Mouse (Mus musculus) limb, embryonic 15.5 days (tissue): Measurements from ENCODE around the gene Car10. TPM values are rescaled to one million over a fixed set of nuclear protein-coding genes. Genes with fewer than 3 reads are reported as not detected.

Source experiments
- ATAC-seq: fragments of 200-750 bp; cut with Nextera tagmentation; 2 replicates; pipeline ENCODE4 v1.8.0; 2017; ENCODE audit warnings: low read depth, moderate TSS enrichment; ENCODE audit not compliant: insufficient number of reproducible peaks, low FRiP score, low TSS enrichment
- H3K27ac ChIP-seq: fragments of 300-500 bp; sonication (generic); 2 replicates; pipeline ENCODE4 v1.5.1; 2015; ENCODE audit warnings: moderate library complexity, mild to moderate bottlenecking, inconsistent platforms
- H3K27me3 ChIP-seq: fragments of 300-500 bp; sonication (generic); 2 replicates; pipeline ENCODE4 v1.6.1; 2015; ENCODE audit warnings: inconsistent platforms
- H3K36me3 ChIP-seq: fragments of 300-500 bp; sonication (generic); 2 replicates; pipeline ENCODE4 v1.6.1; 2015; ENCODE audit warnings: inconsistent platforms
- H3K4me1 ChIP-seq: fragments of 300-500 bp; sonication (generic); 2 replicates; pipeline ENCODE4 v1.6.1; 2015; ENCODE audit warnings: inconsistent platforms
- H3K4me2 ChIP-seq: fragments of 300-500 bp; sonication (generic); 2 replicates; pipeline ENCODE4 v1.6.1; 2015; ENCODE audit warnings: mild to moderate bottlenecking, inconsistent platforms
- H3K4me3 ChIP-seq: fragments of 300-500 bp; sonication (generic); 2 replicates; pipeline ENCODE4 v1.5.1; 2015; ENCODE audit warnings: mild to moderate bottlenecking, inconsistent platforms
- H3K9ac ChIP-seq: fragments of 300-500 bp; sonication (generic); 2 replicates; pipeline ENCODE4 v1.6.1; 2015; ENCODE audit warnings: inconsistent platforms
- H3K9me3 ChIP-seq: fragments of 300-500 bp; sonication (generic); 2 replicates; pipeline ENCODE4 v1.6.1; 2016; ENCODE audit warnings: inconsistent platforms
- WGBS: fragments of 180-500 bp; shearing (Covaris S2); methylation state at CpG from one replicate; pipeline ENCODE4 v1.1.7; 2015; 5-methylcytosine and 5-hydroxymethylcytosine counted together
- polyA plus RNA-seq: library from polyadenylated mRNA; unstranded; fragments of >200 nt; fragmentation: Nextera tagmentation; extraction: Ambion mirVana; gene quantifications from 2 replicates; pipeline ENCODE4 v1.2.1, GENCODE M21; 2015

Car10 gene
- polyA plus RNA-seq, 1 experiment from 2014 or later, result 1.2 TPM

- Histone ChIP-seq H3K9me3 (no peaks in the 10 kb centered on the region), H3K4me1 (no peaks in the 10 kb centered on the region), H3K4me2 (no peak overlapping the region), H3K36me3 (no peaks in the 10 kb centered on the region), H3K27me3 (no peaks in the 10 kb centered on the region), H3K27ac (no peak overlapping the region), H3K4me3 (no peak overlapping the region), H3K9ac (no peak overlapping the region)
- 32% methylated on average over 2 of the region's 2 CpGs for WGBS
- ATAC-seq, result no peak
These were observed 416.6 kb downstream of the Car10 start for GRCm38 (mm10) chr11:93514396-93514795.

- WGBS, result 82% methylated on average over 6 of the region's 6 CpGs
- ATAC-seq, result no peak
- Histone ChIP-seq H3K27me3 (no peaks in the 10 kb centered on the region), H3K36me3 (no peaks in the 10 kb centered on the region), H3K4me2 (no peak overlapping the region), H3K4me3 (no peak overlapping the region), H3K27ac (no peak overlapping the region), H3K9ac (no peak overlapping the region), H3K4me1 (no peaks in the 10 kb centered on the region), H3K9me3 (no peaks in the 10 kb centered on the region)
These were observed 417.7 kb downstream of the Car10 start for GRCm38 (mm10) chr11:93515566-93515965.

GRCm38 (mm10) chr11:93516216-93516615 lies 418.4 kb downstream of the Car10 start:
- H3K36me3 ChIP-seq, result no peaks in the 10 kb centered on the region
- no peak overlapping the region for H3K4me2 ChIP-seq
- H3K9ac ChIP-seq, result no peak overlapping the region
- no peak overlapping the region for H3K4me3 ChIP-seq
- ATAC-seq, result no peak
- H3K27me3 ChIP-seq, result no peaks in the 10 kb centered on the region
- no peaks in the 10 kb centered on the region for H3K9me3 ChIP-seq
- no peaks in the 10 kb centered on the region for H3K4me1 ChIP-seq
- WGBS, result 82% methylated on average over 9 of the region's 9 CpGs
- H3K27ac ChIP-seq, result no peak overlapping the region

- 70% methylated on average over 2 of the region's 2 CpGs for WGBS
- Histone ChIP-seq H3K4me2 (no peak overlapping the region), H3K27me3 (no peaks in the 10 kb centered on the region), H3K9ac (no peak overlapping the region), H3K27ac (no peak overlapping the region), H3K4me3 (no peak overlapping the region), H3K36me3 (no peaks in the 10 kb centered on the region), H3K9me3 (no peaks in the 10 kb centered on the region), H3K4me1 (no peaks in the 10 kb centered on the region)
- no peak for ATAC-seq
These were observed 419.1 kb downstream of the Car10 start for GRCm38 (mm10) chr11:93516946-93517345.

GRCm38 (mm10) chr11:93522501-93522900 lies 424.7 kb downstream of the Car10 start:
- Histone ChIP-seq H3K4me1 (no peaks in the 10 kb centered on the region), H3K36me3 (no peaks in the 10 kb centered on the region), H3K4me2 (no peak overlapping the region), H3K9ac (no peak overlapping the region), H3K9me3 (no peaks in the 10 kb centered on the region), H3K27ac (no peak overlapping the region), H3K27me3 (no peaks in the 10 kb centered on the region), H3K4me3 (no peak overlapping the region)
- 78% methylated on average over 3 of the region's 3 CpGs for WGBS
- ATAC-seq, result no peak

- Histone ChIP-seq H3K36me3 (no peaks in the 10 kb centered on the region), H3K27ac (no peak overlapping the region), H3K9me3 (no peaks in the 10 kb centered on the region), H3K4me1 (no peaks in the 10 kb centered on the region), H3K4me2 (no peak overlapping the region), H3K27me3 (no peaks in the 10 kb centered on the region), H3K9ac (no peak overlapping the region), H3K4me3 (no peak overlapping the region)
- WGBS, result 42% methylated on average over 3 of the region's 3 CpGs
- no peak for ATAC-seq
These were observed 428.1 kb downstream of the Car10 start for GRCm38 (mm10) chr11:93525921-93526320.

- Histone ChIP-seq H3K27ac (no peak overlapping the region), H3K4me1 (no peaks in the 10 kb centered on the region), H3K4me2 (no peak overlapping the region), H3K27me3 (no peaks in the 10 kb centered on the region), H3K9ac (no peak overlapping the region), H3K9me3 (no peaks in the 10 kb centered on the region), H3K4me3 (no peak overlapping the region), H3K36me3 (no peaks in the 10 kb centered on the region)
- ATAC-seq, result peak; percentile 52; the same call in 1 of the 2 replicates
- 50% methylated on average over 7 of the region's 7 CpGs for WGBS
These were observed 433.3 kb downstream of the Car10 start for GRCm38 (mm10) chr11:93531029-93531680.

- no peak overlapping the region for H3K27ac ChIP-seq
- no peak overlapping the region for H3K9ac ChIP-seq
- no peaks in the 10 kb centered on the region for H3K9me3 ChIP-seq
- no peaks in the 10 kb centered on the region for H3K4me1 ChIP-seq
- 82% methylated on average over 6 of the region's 6 CpGs for whole genome bisulfite sequencing
- H3K4me3 ChIP-seq, result no peak overlapping the region
- no peaks in the 10 kb centered on the region for H3K36me3 ChIP-seq
- no peaks in the 10 kb centered on the region for H3K27me3 ChIP-seq
- no peak for ATAC-seq
- no peak overlapping the region for H3K4me2 ChIP-seq
These were observed 438.4 kb downstream of the Car10 start for GRCm38 (mm10) chr11:93536244-93536643.

- no peak overlapping the region for H3K4me2 ChIP-seq
- no peak overlapping the region for H3K27ac ChIP-seq
- no peak for ATAC-seq
- H3K9me3 ChIP-seq, result no peaks in the 10 kb centered on the region
- 54% methylated on average over 5 of the region's 5 CpGs for WGBS
- H3K4me3 ChIP-seq, result no peak overlapping the region
- H3K4me1 ChIP-seq, result no peaks in the 10 kb centered on the region
- no peaks in the 10 kb centered on the region for H3K36me3 ChIP-seq
- no peaks in the 10 kb centered on the region for H3K27me3 ChIP-seq
- no peak overlapping the region for H3K9ac ChIP-seq
These were observed 451.1 kb downstream of the Car10 start for GRCm38 (mm10) chr11:93548904-93549303.

GRCm38 (mm10) chr11:93550908-93551307 lies 453.1 kb downstream of the Car10 start:
- H3K4me3 ChIP-seq, result no peak overlapping the region
- H3K4me2 ChIP-seq, result no peak overlapping the region
- H3K9ac ChIP-seq, result no peak overlapping the region
- H3K9me3 ChIP-seq, result no peaks in the 10 kb centered on the region
- H3K36me3 ChIP-seq, result no peaks in the 10 kb centered on the region
- H3K27ac ChIP-seq, result no peak overlapping the region
- H3K4me1 ChIP-seq, result no peaks in the 10 kb centered on the region
- H3K27me3 ChIP-seq, result no peaks in the 10 kb centered on the region
- 10% methylated on average over 3 of the region's 3 CpGs for WGBS
- no peak for ATAC-seq

- H3K4me3 ChIP-seq, result no peak overlapping the region
- 82% methylated on average over 3 of the region's 3 CpGs for WGBS
- H3K9ac ChIP-seq, result no peak overlapping the region
- H3K27ac ChIP-seq, result no peak overlapping the region
- no peak for ATAC-seq
- H3K4me2 ChIP-seq, result no peak overlapping the region
- H3K27me3 ChIP-seq, result no peaks in the 10 kb centered on the region
- no peaks in the 10 kb centered on the region for H3K9me3 ChIP-seq
- no peaks in the 10 kb centered on the region for H3K36me3 ChIP-seq
- no peaks in the 10 kb centered on the region for H3K4me1 ChIP-seq
These were observed 461.3 kb downstream of the Car10 start for GRCm38 (mm10) chr11:93559118-93559517.

- no peak for ATAC-seq
- Histone ChIP-seq H3K4me3 (no peak overlapping the region), H3K4me2 (no peak overlapping the region), H3K9me3 (no peaks in the 10 kb centered on the region), H3K4me1 (no peaks in the 10 kb centered on the region), H3K27ac (no peak overlapping the region), H3K27me3 (no peaks in the 10 kb centered on the region), H3K9ac (no peak overlapping the region), H3K36me3 (no peaks in the 10 kb centered on the region)
- 46% methylated on average over 7 of the region's 7 CpGs for WGBS
These were observed 462.7 kb downstream of the Car10 start for GRCm38 (mm10) chr11:93560570-93560969.

- Histone ChIP-seq H3K9ac (no peak overlapping the region), H3K4me3 (no peak overlapping the region), H3K36me3 (no peaks in the 10 kb centered on the region), H3K4me2 (no peak overlapping the region), H3K27me3 (no peaks in the 10 kb centered on the region), H3K4me1 (no peaks in the 10 kb centered on the region), H3K9me3 (no peaks in the 10 kb centered on the region), H3K27ac (no peak overlapping the region)
- no peak for ATAC-seq
These were observed 464.6 kb downstream of the Car10 start for GRCm38 (mm10) chr11:93562330-93562865.
